Mouse (Mus musculus): ENCODE results near the gene Usp47. TPM values are rescaled to one million over a fixed set of nuclear protein-coding genes. Genes with fewer than 3 reads are reported as not detected.

Usp47 gene
- polyA plus RNA-seq, 1 experiment from 2014 or later: 98.6 TPM

- 90% methylated on average over 1 of the region's 1 CpGs for WGBS
- Histone ChIP-seq H3K9me3 (ENCODE audit: control insufficient read depth, low read length) (no peaks in the 10 kb centered on the region), H3K4me2 (ENCODE audit: low read length) (no peak overlapping the region), H3K4me3 (replicated peaks; ENCODE audit: low read length) (no peak overlapping the region), H3K27ac (ENCODE audit: low read length) (no peak overlapping the region), H3K9ac (replicated peaks; ENCODE audit: low read depth, low read length) (no peak overlapping the region), H3K4me1 (replicated peaks; ENCODE audit: control insufficient read depth, insufficient read depth, low read length) (peaks cover 4% of the 10 kb centered on the region; the same call in 1 of the 2 replicates), H3K27me3 (replicated peaks; ENCODE audit: control insufficient read depth, insufficient read depth, low read length) (no peaks in the 10 kb centered on the region), H3K36me3 (ENCODE audit: control insufficient read depth, insufficient read depth) (no peaks in the 10 kb centered on the region)
- no peak for ATAC-seq
Measured at GRCm38 (mm10) chr7:112000166-112000565, 23.1 kb upstream of the Usp47 start.

- no peak overlapping the region for H3K4me3 ChIP-seq (replicated peaks; ENCODE audit: low read length)
- H3K9ac ChIP-seq (replicated peaks; ENCODE audit: low read depth, low read length): no peak overlapping the region
- no peaks in the 10 kb centered on the region for H3K27me3 ChIP-seq (replicated peaks; ENCODE audit: control insufficient read depth, insufficient read depth, low read length)
- H3K9me3 ChIP-seq (ENCODE audit: control insufficient read depth, low read length): no peaks in the 10 kb centered on the region
- peaks cover 5% of the 10 kb centered on the region; the same call in 1 of the 2 replicates for H3K4me1 ChIP-seq (replicated peaks; ENCODE audit: control insufficient read depth, insufficient read depth, low read length)
- 82% methylated on average over 2 of the region's 2 CpGs for WGBS
- no peak overlapping the region for H3K4me2 ChIP-seq (ENCODE audit: low read length)
- no peak overlapping the region for H3K27ac ChIP-seq (ENCODE audit: low read length)
- H3K36me3 ChIP-seq (ENCODE audit: control insufficient read depth, insufficient read depth): no peaks in the 10 kb centered on the region
- ATAC-seq: no peak
Measured at GRCm38 (mm10) chr7:112010511-112010910, 12.8 kb upstream of the Usp47 start.

- Histone ChIP-seq H3K4me1 (replicated peaks; ENCODE audit: control insufficient read depth, insufficient read depth, low read length) (peaks cover 5% of the 10 kb centered on the region; the same call in 1 of the 2 replicates), H3K27me3 (replicated peaks; ENCODE audit: control insufficient read depth, insufficient read depth, low read length) (no peaks in the 10 kb centered on the region), H3K9ac (replicated peaks; ENCODE audit: low read depth, low read length) (no peak overlapping the region), H3K4me2 (ENCODE audit: low read length) (no peak overlapping the region), H3K4me3 (replicated peaks; ENCODE audit: low read length) (no peak overlapping the region), H3K9me3 (ENCODE audit: control insufficient read depth, low read length) (no peaks in the 10 kb centered on the region), H3K36me3 (ENCODE audit: control insufficient read depth, insufficient read depth) (no peaks in the 10 kb centered on the region), H3K27ac (ENCODE audit: low read length) (no peak overlapping the region)
- no peak for ATAC-seq
- WGBS: 85% methylated on average over 4 of the region's 4 CpGs
Measured at GRCm38 (mm10) chr7:112010976-112011375, 12.3 kb upstream of the Usp47 start.

- peaks cover 5% of the 10 kb centered on the region; the same call in 1 of the 2 replicates for H3K4me1 ChIP-seq (replicated peaks; ENCODE audit: control insufficient read depth, insufficient read depth, low read length)
- no peaks in the 10 kb centered on the region for H3K9me3 ChIP-seq (ENCODE audit: control insufficient read depth, low read length)
- no peaks in the 10 kb centered on the region for H3K36me3 ChIP-seq (ENCODE audit: control insufficient read depth, insufficient read depth)
- no peaks in the 10 kb centered on the region for H3K27me3 ChIP-seq (replicated peaks; ENCODE audit: control insufficient read depth, insufficient read depth, low read length)
- 62% methylated on average over 5 of the region's 5 CpGs for WGBS
- no peak overlapping the region for H3K9ac ChIP-seq (replicated peaks; ENCODE audit: low read depth, low read length)
- no peak overlapping the region for H3K4me2 ChIP-seq (ENCODE audit: low read length)
- H3K4me3 ChIP-seq (replicated peaks; ENCODE audit: low read length): no peak overlapping the region
- peak overlapping the region; percentile 1; the same call in 1 of the 2 replicates for H3K27ac ChIP-seq (ENCODE audit: low read length)
- peak; percentile 61; the same call in 1 of the 2 replicates for ATAC-seq
Measured at GRCm38 (mm10) chr7:112012102-112012501, 11.2 kb upstream of the Usp47 start.

GRCm38 (mm10) chr7:112012621-112013177, 10.6 kb upstream of the Usp47 start:
- Histone ChIP-seq H3K36me3 (ENCODE audit: control insufficient read depth, insufficient read depth) (no peaks in the 10 kb centered on the region), H3K9ac (replicated peaks; ENCODE audit: low read depth, low read length) (no peak overlapping the region), H3K4me3 (replicated peaks; ENCODE audit: low read length) (no peak overlapping the region), H3K4me1 (replicated peaks; ENCODE audit: control insufficient read depth, insufficient read depth, low read length) (peaks cover 5% of the 10 kb centered on the region; the same call in 1 of the 2 replicates), H3K27me3 (replicated peaks; ENCODE audit: control insufficient read depth, insufficient read depth, low read length) (no peaks in the 10 kb centered on the region), H3K4me2 (ENCODE audit: low read length) (no peak overlapping the region), H3K27ac (ENCODE audit: low read length) (no peak overlapping the region), H3K9me3 (ENCODE audit: control insufficient read depth, low read length) (no peaks in the 10 kb centered on the region)
- no peak for ATAC-seq
- WGBS: 86% methylated on average over 6 of the region's 6 CpGs

GRCm38 (mm10) chr7:112014148-112014547, 9.2 kb upstream of the Usp47 start:
- no peak overlapping the region for H3K9ac ChIP-seq (replicated peaks; ENCODE audit: low read depth, low read length)
- no peak overlapping the region for H3K27ac ChIP-seq (ENCODE audit: low read length)
- H3K9me3 ChIP-seq (ENCODE audit: control insufficient read depth, low read length): no peaks in the 10 kb centered on the region
- no peaks in the 10 kb centered on the region for H3K36me3 ChIP-seq (ENCODE audit: control insufficient read depth, insufficient read depth)
- no peak overlapping the region for H3K4me2 ChIP-seq (ENCODE audit: low read length)
- ATAC-seq: no peak
- no peaks in the 10 kb centered on the region for H3K27me3 ChIP-seq (replicated peaks; ENCODE audit: control insufficient read depth, insufficient read depth, low read length)
- 67% methylated on average over 2 of the region's 2 CpGs for WGBS
- H3K4me3 ChIP-seq (replicated peaks; ENCODE audit: low read length): no peak overlapping the region
- peaks cover 5% of the 10 kb centered on the region; the same call in 1 of the 2 replicates for H3K4me1 ChIP-seq (replicated peaks; ENCODE audit: control insufficient read depth, insufficient read depth, low read length)

GRCm38 (mm10) chr7:112022506-112023149, 676 bp upstream of the Usp47 start:
- no peaks in the 10 kb centered on the region for H3K9me3 ChIP-seq (ENCODE audit: control insufficient read depth, low read length)
- peak overlapping the region; percentile 97 for H3K9ac ChIP-seq (replicated peaks; ENCODE audit: low read depth, low read length)
- H3K27ac ChIP-seq (ENCODE audit: low read length): peak overlapping the region; percentile 98
- peaks cover 32% of the 10 kb centered on the region for H3K4me1 ChIP-seq (replicated peaks; ENCODE audit: control insufficient read depth, insufficient read depth, low read length)
- H3K4me3 ChIP-seq (replicated peaks; ENCODE audit: low read length): peak overlapping the region; percentile 91
- peak overlapping the region; percentile 85 for H3K4me2 ChIP-seq (ENCODE audit: low read length)
- WGBS: 6% methylated on average over 17 of the region's 17 CpGs
- H3K27me3 ChIP-seq (replicated peaks; ENCODE audit: control insufficient read depth, insufficient read depth, low read length): no peaks in the 10 kb centered on the region
- ATAC-seq: peak; percentile 51
- H3K36me3 ChIP-seq (ENCODE audit: control insufficient read depth, insufficient read depth): no peaks in the 10 kb centered on the region

GRCm38 (mm10) chr7:112023601-112024445, 519 bp downstream of the Usp47 start:
- peaks cover 33% of the 10 kb centered on the region for H3K4me1 ChIP-seq (replicated peaks; ENCODE audit: control insufficient read depth, insufficient read depth, low read length)
- H3K4me3 ChIP-seq (replicated peaks; ENCODE audit: low read length): peak overlapping the region; percentile 91
- no peaks in the 10 kb centered on the region for H3K27me3 ChIP-seq (replicated peaks; ENCODE audit: control insufficient read depth, insufficient read depth, low read length)
- H3K36me3 ChIP-seq (ENCODE audit: control insufficient read depth, insufficient read depth): no peaks in the 10 kb centered on the region
- peak; percentile 4 for ATAC-seq
- H3K9ac ChIP-seq (replicated peaks; ENCODE audit: low read depth, low read length): peak overlapping the region; percentile 97
- peak overlapping the region; percentile 89 for H3K4me2 ChIP-seq (ENCODE audit: low read length)
- under 1% methylated on average over 57 of the region's 58 CpGs for WGBS
- peak overlapping the region; percentile 98 for H3K27ac ChIP-seq (ENCODE audit: low read length)
- H3K9me3 ChIP-seq (ENCODE audit: control insufficient read depth, low read length): no peaks in the 10 kb centered on the region

- Histone ChIP-seq H3K9me3 (ENCODE audit: control insufficient read depth, low read length) (no peaks in the 10 kb centered on the region), H3K36me3 (ENCODE audit: control insufficient read depth, insufficient read depth) (no peaks in the 10 kb centered on the region)
- 29% methylated on average over 7 of the region's 7 CpGs for WGBS
Measured at GRCm38 (mm10) chr7:112024446-112024730, 1.1 kb downstream of the Usp47 start.

More at GRCm38 (mm10) chr7:112024446-112024730, 1.1 kb downstream of the Usp47 start:
- ATAC-seq: no peak
- Histone ChIP-seq H3K9ac (replicated peaks; ENCODE audit: low read depth, low read length) (peak overlapping the region; percentile 97), H3K4me3 (replicated peaks; ENCODE audit: low read length) (peak overlapping the region; percentile 91), H3K27ac (ENCODE audit: low read length) (no peak overlapping the region), H3K27me3 (replicated peaks; ENCODE audit: control insufficient read depth, insufficient read depth, low read length) (no peaks in the 10 kb centered on the region), H3K4me2 (ENCODE audit: low read length) (peak overlapping the region; percentile 89), H3K4me1 (replicated peaks; ENCODE audit: control insufficient read depth, insufficient read depth, low read length) (peaks cover 34% of the 10 kb centered on the region)

Data from forebrain, embryonic 16.5 days (tissue).